Mouse (Mus musculus) midbrain, embryonic 15.5 days (tissue): Measurements from ENCODE around the gene Slc6a18. TPM values are rescaled to one million over a fixed set of nuclear protein-coding genes. Genes with fewer than 3 reads are reported as not detected.

Experiments used
- ATAC-seq: fragments of 200-750 bp; cut with Nextera tagmentation; replicated peaks from 2 replicates; pipeline ENCODE4 v1.8.0; 2017; ENCODE audit warnings: moderate TSS enrichment
- H3K27ac ChIP-seq: fragments of 300-500 bp; sonication (generic); 2 replicates; pipeline ENCODE4 v1.5.1; 2015; ENCODE audit warnings: mild to moderate bottlenecking, inconsistent platforms
- H3K27me3 ChIP-seq: fragments of 300-500 bp; sonication (generic); replicated peaks from 2 replicates; pipeline ENCODE4 v1.6.1; 2015; ENCODE audit warnings: inconsistent platforms
- H3K36me3 ChIP-seq: fragments of 300-500 bp; sonication (generic); replicated peaks from 2 replicates; pipeline ENCODE4 v1.6.1; 2015; ENCODE audit warnings: inconsistent platforms
- H3K4me1 ChIP-seq: fragments of 300-500 bp; sonication (generic); 2 replicates; pipeline ENCODE4 v1.6.1; 2015; ENCODE audit warnings: inconsistent platforms
- H3K4me2 ChIP-seq: fragments of 300-500 bp; sonication (generic); 2 replicates; pipeline ENCODE4 v1.6.1; 2015; ENCODE audit warnings: inconsistent platforms, mild to moderate bottlenecking, moderate library complexity
- H3K4me3 ChIP-seq: fragments of 300-500 bp; sonication (generic); 2 replicates; pipeline ENCODE4 v1.5.1; 2015; ENCODE audit warnings: mild to moderate bottlenecking, inconsistent platforms
- H3K9ac ChIP-seq: fragments of 300-500 bp; sonication (generic); 2 replicates; pipeline ENCODE4 v1.6.1; 2015; ENCODE audit warnings: mild to moderate bottlenecking, inconsistent platforms
- H3K9me3 ChIP-seq: fragments of 300-500 bp; sonication (generic); 2 replicates; pipeline ENCODE4 v1.6.1; 2016; ENCODE audit warnings: inconsistent platforms
- WGBS: fragments of 180-500 bp; shearing (Covaris S2); methylation state at CpG from one replicate; pipeline ENCODE4 v1.1.7; 2015; ENCODE audit warnings: mixed read lengths; 5-methylcytosine and 5-hydroxymethylcytosine counted together
- polyA plus RNA-seq: library from polyadenylated mRNA; unstranded; fragments of >200 nt; fragmentation: Nextera tagmentation; extraction: Ambion mirVana; gene quantifications from 2 replicates; pipeline ENCODE4 v1.2.1, GENCODE M21; 2015

The Slc6a18 gene
- polyA plus RNA-seq, 1 experiment from 2014 or later, result not detected

GRCm38 (mm10) chr13:73682226-73682625, 4.4 kb upstream of the Slc6a18 start:
- no peak overlapping the region for H3K4me3 ChIP-seq
- H3K9me3 ChIP-seq, result no peaks in the 10 kb centered on the region
- H3K9ac ChIP-seq, result no peak overlapping the region
- ATAC-seq, result no peak
- no peaks in the 10 kb centered on the region for H3K27me3 ChIP-seq
- 87% methylated on average over 2 of the region's 2 CpGs for WGBS
- no peak overlapping the region for H3K4me2 ChIP-seq
- no peak overlapping the region for H3K27ac ChIP-seq
- H3K4me1 ChIP-seq, result no peaks in the 10 kb centered on the region
- no peaks in the 10 kb centered on the region for H3K36me3 ChIP-seq

DNA sequence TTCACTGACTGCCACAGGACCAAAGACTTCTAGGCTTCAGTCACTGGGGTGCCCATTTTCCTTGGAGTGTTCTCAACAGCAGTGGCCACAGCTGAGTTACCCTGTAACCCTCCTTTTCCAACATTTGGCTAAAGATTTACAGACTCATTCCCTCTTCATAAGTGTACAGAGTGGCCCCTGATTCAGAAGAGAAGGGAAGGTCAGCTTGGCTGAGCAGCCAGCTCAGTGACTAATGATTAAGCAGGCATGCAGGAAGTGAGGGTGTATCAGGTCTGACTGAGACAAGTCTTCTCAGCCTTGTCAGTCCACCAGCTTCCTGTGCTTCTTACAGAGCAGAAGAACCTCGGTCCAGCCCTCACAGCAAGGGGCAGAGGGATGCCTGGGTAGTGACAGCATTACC, 2.6 kb upstream of the Slc6a18 start:
- no peaks in the 10 kb centered on the region for H3K36me3 ChIP-seq
- H3K9me3 ChIP-seq, result no peaks in the 10 kb centered on the region
- H3K27me3 ChIP-seq, result no peaks in the 10 kb centered on the region
- no peak overlapping the region for H3K4me3 ChIP-seq
- WGBS, result 40% methylated on average over 1 of the region's 1 CpGs
- no peak for ATAC-seq
- H3K4me1 ChIP-seq, result no peaks in the 10 kb centered on the region
- H3K4me2 ChIP-seq, result no peak overlapping the region
- H3K27ac ChIP-seq, result no peak overlapping the region
- H3K9ac ChIP-seq, result no peak overlapping the region

DNA sequence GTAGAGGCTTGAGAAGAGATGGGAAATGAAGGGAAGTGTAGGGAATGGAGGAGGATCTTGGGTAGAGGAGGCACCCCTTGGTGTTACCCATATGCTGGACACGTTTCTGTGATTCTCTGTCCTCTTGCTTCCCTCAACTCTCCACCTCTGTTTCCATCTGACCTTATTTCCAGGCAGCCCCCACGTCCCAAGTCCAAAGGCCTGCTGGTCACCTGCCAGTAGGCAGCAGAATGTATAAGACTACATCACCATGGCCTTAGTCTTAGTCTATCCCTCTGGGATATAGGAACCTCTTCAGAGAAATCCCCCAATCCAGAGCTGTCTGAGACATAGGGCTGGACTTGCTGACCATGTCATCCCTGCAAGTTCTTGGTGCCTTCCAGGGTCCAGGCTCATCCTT, 1.5 kb upstream of the Slc6a18 start:
- ATAC-seq, result no peak
- no peaks in the 10 kb centered on the region for H3K9me3 ChIP-seq
- no peak overlapping the region for H3K4me2 ChIP-seq
- no peaks in the 10 kb centered on the region for H3K4me1 ChIP-seq
- no peaks in the 10 kb centered on the region for H3K36me3 ChIP-seq
- H3K27ac ChIP-seq, result no peak overlapping the region
- H3K4me3 ChIP-seq, result no peak overlapping the region
- H3K27me3 ChIP-seq, result no peaks in the 10 kb centered on the region
- 57% methylated on average over 2 of the region's 2 CpGs for WGBS
- H3K9ac ChIP-seq, result no peak overlapping the region

GRCm38 (mm10) chr13:73675161-73675560, 2.7 kb downstream of the Slc6a18 start:
- no peaks in the 10 kb centered on the region for H3K36me3 ChIP-seq
- no peaks in the 10 kb centered on the region for H3K4me1 ChIP-seq
- H3K4me3 ChIP-seq, result no peak overlapping the region
- H3K9me3 ChIP-seq, result no peaks in the 10 kb centered on the region
- H3K9ac ChIP-seq, result no peak overlapping the region
- 90% methylated on average over 7 of the region's 7 CpGs for WGBS
- ATAC-seq, result no peak
- H3K27me3 ChIP-seq, result no peaks in the 10 kb centered on the region
- H3K27ac ChIP-seq, result no peak overlapping the region
- no peak overlapping the region for H3K4me2 ChIP-seq

- Histone ChIP-seq H3K27ac (no peak overlapping the region), H3K36me3 (no peaks in the 10 kb centered on the region), H3K9me3 (no peaks in the 10 kb centered on the region), H3K4me3 (no peak overlapping the region), H3K27me3 (no peaks in the 10 kb centered on the region), H3K9ac (no peak overlapping the region), H3K4me2 (no peak overlapping the region), H3K4me1 (no peaks in the 10 kb centered on the region)
- 68% methylated on average over 2 of the region's 2 CpGs for WGBS
- no peak for ATAC-seq
These were observed 17.6 kb downstream of the Slc6a18 start for GRCm38 (mm10) chr13:73660163-73660695.

- Histone ChIP-seq H3K27ac (no peak overlapping the region), H3K4me2 (no peak overlapping the region), H3K36me3 (no peaks in the 10 kb centered on the region), H3K4me3 (no peak overlapping the region), H3K27me3 (no peaks in the 10 kb centered on the region), H3K9me3 (no peaks in the 10 kb centered on the region), H3K9ac (no peak overlapping the region), H3K4me1 (no peaks in the 10 kb centered on the region)
- WGBS, result 60% methylated on average over 2 of the region's 2 CpGs
- no peak for ATAC-seq
These were observed 18.9 kb downstream of the Slc6a18 start for GRCm38 (mm10) chr13:73658953-73659352.

DNA sequence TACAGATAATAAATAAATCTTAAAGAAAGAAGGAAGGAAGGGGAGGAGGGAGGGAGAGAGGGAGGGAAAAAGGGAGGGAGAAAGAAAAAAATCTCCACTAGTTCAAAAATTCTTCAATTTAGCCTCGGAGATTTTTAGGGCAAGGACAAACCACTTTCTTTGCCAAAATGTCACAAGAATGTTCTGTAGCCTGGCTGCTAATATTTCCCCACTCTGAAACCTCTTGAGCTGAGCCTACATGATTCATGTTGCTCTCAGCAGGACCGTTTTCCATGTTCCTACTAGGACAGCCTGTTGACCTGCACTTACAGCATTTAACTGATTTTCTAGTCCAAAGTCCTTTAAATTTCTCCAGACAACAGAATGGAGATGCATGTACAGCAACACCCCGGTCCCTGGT, 22.8 kb downstream of the Slc6a18 start:
- Histone ChIP-seq H3K4me1 (no peaks in the 10 kb centered on the region), H3K9me3 (no peaks in the 10 kb centered on the region), H3K4me3 (no peak overlapping the region), H3K36me3 (0 out of 2 replicates have a peak, but pooled peaks cover 3% of the 10 kb centered on the region), H3K27me3 (no peaks in the 10 kb centered on the region), H3K27ac (no peak overlapping the region), H3K4me2 (no peak overlapping the region), H3K9ac (no peak overlapping the region)
- WGBS, result 86% methylated on average over 3 of the region's 3 CpGs
- no peak for ATAC-seq

DNA sequence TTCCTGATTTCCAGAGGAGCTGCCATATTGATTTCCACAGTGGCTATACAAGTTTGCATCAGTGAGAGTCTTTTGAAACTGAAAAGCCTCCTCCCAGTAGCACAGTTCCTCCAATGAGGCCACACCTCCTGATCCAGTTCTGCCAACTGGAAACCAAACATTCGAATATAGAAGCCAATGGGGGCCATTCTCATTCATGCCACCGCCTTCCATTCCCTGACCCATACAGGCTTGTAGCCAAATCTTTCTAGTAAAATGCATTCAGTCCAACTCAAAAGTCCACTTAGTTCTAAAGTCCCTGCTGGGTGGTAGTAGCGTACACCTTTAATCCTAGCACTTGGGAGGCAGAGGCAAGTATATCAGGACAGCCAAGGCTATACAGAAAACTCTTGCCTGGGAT, 24.6 kb downstream of the Slc6a18 start:
- no peaks in the 10 kb centered on the region for H3K9me3 ChIP-seq
- no peaks in the 10 kb centered on the region for H3K4me1 ChIP-seq
- no peaks in the 10 kb centered on the region for H3K27me3 ChIP-seq
- 79% methylated on average over 3 of the region's 3 CpGs for WGBS
- H3K4me3 ChIP-seq, result no peak overlapping the region
- H3K27ac ChIP-seq, result no peak overlapping the region
- no peak overlapping the region for H3K4me2 ChIP-seq
- ATAC-seq, result no peak
- no peak overlapping the region for H3K9ac ChIP-seq
- H3K36me3 ChIP-seq, result 0 out of 2 replicates have a peak, but pooled peaks cover 3% of the 10 kb centered on the region

DNA sequence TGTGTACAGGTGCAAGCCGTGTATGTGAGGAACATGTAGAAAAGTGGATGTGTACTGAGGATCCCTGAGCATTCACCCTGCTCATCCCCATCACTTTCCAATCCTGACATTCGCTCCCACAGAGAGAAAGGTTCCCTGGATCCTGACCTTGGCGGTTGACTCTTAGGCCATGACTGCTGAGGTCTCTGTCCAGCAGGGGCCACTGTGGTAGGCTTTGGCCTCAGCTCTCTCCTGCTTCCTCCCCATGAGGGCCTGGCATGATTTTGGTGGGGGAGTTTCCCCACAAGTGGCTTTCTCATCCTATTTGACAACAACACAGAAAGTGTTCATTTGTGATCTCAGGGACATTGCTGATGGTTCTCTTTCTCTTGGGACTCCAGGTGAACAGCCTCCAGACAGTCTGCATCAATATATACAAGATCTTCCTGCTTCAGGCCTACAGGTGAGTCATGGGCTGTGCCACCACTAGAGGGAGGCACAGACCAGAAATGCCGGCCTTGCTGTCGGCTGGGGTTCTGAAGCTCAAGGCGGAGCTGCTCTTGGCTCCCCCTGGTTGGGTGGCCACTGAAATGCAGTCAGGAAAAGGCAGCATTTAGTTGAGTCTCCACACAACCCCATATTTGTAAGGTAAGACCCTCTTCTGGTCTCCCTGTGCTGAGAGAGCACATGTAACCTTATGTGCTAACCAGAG, 31.3 kb downstream of the Slc6a18 start:
- Histone ChIP-seq H3K4me3 (no peak overlapping the region), H3K4me2 (no peak overlapping the region), H3K27me3 (no peaks in the 10 kb centered on the region), H3K27ac (no peak overlapping the region), H3K9ac (no peak overlapping the region), H3K4me1 (no peaks in the 10 kb centered on the region), H3K36me3 (0 out of 2 replicates have a peak, but pooled peaks cover 3% of the 10 kb centered on the region), H3K9me3 (no peaks in the 10 kb centered on the region)
- 41% methylated on average over 6 of the region's 6 CpGs for WGBS
- peak; percentile 65; the same call in 1 of the 2 replicates for ATAC-seq

DNA sequence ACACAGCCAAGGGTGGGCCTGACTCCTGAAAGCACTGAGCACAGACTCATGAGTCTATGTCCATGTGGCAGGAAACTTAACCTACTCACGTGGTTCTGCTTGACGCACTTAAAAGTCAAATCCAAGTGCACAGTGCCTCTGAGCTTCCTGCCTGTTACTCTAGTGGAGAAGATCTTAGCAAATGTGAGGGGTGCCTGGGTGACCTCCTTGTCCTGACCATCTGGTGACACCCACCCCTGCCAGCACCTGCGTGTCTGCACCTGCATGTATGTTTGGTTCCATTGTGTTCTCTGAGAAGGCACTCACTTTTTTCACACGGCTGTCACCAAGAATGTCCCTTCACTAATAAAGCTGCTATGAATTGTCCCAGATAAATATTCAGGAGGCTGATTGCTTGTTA, 36.5 kb downstream of the Slc6a18 start:
- no peaks in the 10 kb centered on the region for H3K4me1 ChIP-seq
- ATAC-seq, result no peak
- H3K4me2 ChIP-seq, result no peak overlapping the region
- no peak overlapping the region for H3K9ac ChIP-seq
- H3K4me3 ChIP-seq, result no peak overlapping the region
- WGBS, result 92% methylated on average over 4 of the region's 4 CpGs
- no peaks in the 10 kb centered on the region for H3K27me3 ChIP-seq
- no peak overlapping the region for H3K27ac ChIP-seq
- H3K36me3 ChIP-seq, result no peaks in the 10 kb centered on the region; the same call in 1 of the 2 replicates
- H3K9me3 ChIP-seq, result no peaks in the 10 kb centered on the region

- Histone ChIP-seq H3K9ac (no peak overlapping the region), H3K4me2 (no peak overlapping the region), H3K4me3 (no peak overlapping the region), H3K4me1 (no peaks in the 10 kb centered on the region), H3K27me3 (no peaks in the 10 kb centered on the region), H3K36me3 (peaks cover 13% of the 10 kb centered on the region; the same call in 1 of the 2 replicates), H3K27ac (no peak overlapping the region), H3K9me3 (no peaks in the 10 kb centered on the region)
- no peak for ATAC-seq
- WGBS, result 75% methylated on average over 5 of the region's 6 CpGs
These were observed 40.0 kb downstream of the Slc6a18 start for GRCm38 (mm10) chr13:73637826-73638225.

GRCm38 (mm10) chr13:73631837-73632236, 46.0 kb downstream of the Slc6a18 start:
- no peak overlapping the region for H3K4me3 ChIP-seq
- no peak overlapping the region for H3K4me2 ChIP-seq
- WGBS, result 93% methylated on average over 3 of the region's 3 CpGs
- no peak overlapping the region for H3K9ac ChIP-seq
- H3K27ac ChIP-seq, result no peak overlapping the region
- H3K4me1 ChIP-seq, result peaks cover 21% of the 10 kb centered on the region
- no peaks in the 10 kb centered on the region for H3K9me3 ChIP-seq
- no peak for ATAC-seq
- H3K27me3 ChIP-seq, result no peaks in the 10 kb centered on the region
- H3K36me3 ChIP-seq, result peaks cover 13% of the 10 kb centered on the region; the same call in 1 of the 2 replicates

DNA sequence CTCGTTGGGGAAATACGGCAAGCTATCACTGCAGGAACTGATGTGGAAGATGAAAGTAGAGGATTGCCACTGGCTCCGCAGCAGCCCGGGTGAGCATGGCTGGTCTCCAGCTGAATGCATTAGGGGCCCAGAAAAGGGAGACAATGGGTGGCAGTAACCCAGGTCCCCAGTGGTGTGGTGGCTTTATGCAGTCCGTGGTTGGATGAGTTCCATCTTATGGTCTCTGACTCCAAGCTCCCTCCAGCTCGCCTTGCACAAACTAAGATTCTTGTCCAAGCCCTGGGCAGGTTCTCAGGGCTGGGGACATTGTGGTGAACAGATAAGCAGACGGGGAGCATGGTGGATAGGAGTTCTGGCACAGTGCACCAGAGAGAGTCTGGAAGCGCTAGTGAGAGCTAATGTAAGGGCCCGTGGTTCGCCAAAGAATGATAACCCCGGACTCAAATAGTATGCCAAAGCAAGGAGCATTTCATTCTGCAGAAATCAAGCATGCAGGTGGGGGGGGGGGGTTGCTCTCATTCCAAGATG, 49.2 kb downstream of the Slc6a18 start:
- Histone ChIP-seq H3K4me3 (no peak overlapping the region), H3K27ac (no peak overlapping the region), H3K9me3 (no peaks in the 10 kb centered on the region), H3K27me3 (no peaks in the 10 kb centered on the region), H3K4me2 (peak overlapping the region; percentile 0; the same call in 1 of the 2 replicates), H3K36me3 (no peaks in the 10 kb centered on the region), H3K4me1 (peaks cover 21% of the 10 kb centered on the region), H3K9ac (no peak overlapping the region)
- 81% methylated on average over 11 of the region's 11 CpGs for WGBS
- ATAC-seq, result no peak
